ENCODE assay signal across 26 mouse cellular contexts in the genomic region with DNA sequence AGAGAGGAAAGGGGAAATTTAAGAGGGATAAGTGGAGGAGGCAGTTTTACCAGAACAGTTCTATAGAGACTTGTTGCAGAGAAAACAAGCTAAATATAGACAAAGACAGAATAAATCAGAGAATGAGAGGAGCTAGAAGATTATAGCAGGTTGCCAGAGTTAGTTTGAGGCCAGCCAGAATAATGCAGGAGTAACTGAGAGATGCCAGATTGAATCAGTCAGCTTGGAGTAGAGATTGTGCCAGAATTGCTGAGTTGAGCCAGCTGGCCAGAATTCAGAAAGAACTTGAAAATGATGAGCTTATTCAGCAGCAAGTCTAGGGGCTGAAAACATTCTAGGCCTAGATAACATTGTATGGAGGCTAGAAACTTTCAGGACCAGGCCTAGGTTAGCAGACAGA.
"Had no signal": no experiment of that assay in that cellular context is flagged by ENCODE, and none has a peak within 500 bp of the region (broad histone marks: within the 10 kb centered on the region; RNA-seq: fewer than 3 reads in every experiment).

No protein-coding gene starts in this region.

- H3K9me3 ChIP-seq: hindbrain, embryonic 13.5 days; kidney, embryonic 15.5 days; limb, embryonic 15.5 days; liver, embryonic 13.5 days had no signal

- ATAC-seq: hindbrain, postnatal 0 days; intestine, embryonic 16.5 days had no signal

- DNase-seq: gastrocnemius, postnatal 14 days; gastrocnemius, postnatal 36 days; heart, adult 11 months; heart, adult 2 months; heart, postnatal 14 days; heart, postnatal 36 days; kidney, adult 11 months; kidney, adult 2 months; kidney, adult 9 months; kidney, postnatal 14 days; kidney, postnatal 36 days; layer of hippocampus, adult 9-11 months; layer of hippocampus, postnatal 36 days; left cerebral cortex, postnatal 4 days; liver, embryonic 13.5 days had no signal

- H3K9ac ChIP-seq: heart, embryonic 13.5 days; heart, embryonic 15.5 days; hindbrain, embryonic 13.5 days; hindbrain, embryonic 15.5 days; kidney, embryonic 15.5 days; limb, embryonic 13.5 days; limb, embryonic 15.5 days; liver, embryonic 13.5 days had no signal

- H3K36me3 ChIP-seq: heart, embryonic 13.5 days; heart, embryonic 15.5 days; hindbrain, embryonic 13.5 days; hindbrain, embryonic 15.5 days; kidney, embryonic 15.5 days; limb, embryonic 13.5 days; limb, embryonic 15.5 days; liver, embryonic 13.5 days had no signal

- H3K4me2 ChIP-seq: heart, embryonic 11.5 days; heart, embryonic 13.5 days; heart, embryonic 15.5 days; hindbrain, embryonic 13.5 days; hindbrain, embryonic 15.5 days; kidney, embryonic 15.5 days; limb, embryonic 13.5 days; limb, embryonic 15.5 days; liver, embryonic 13.5 days had no signal

- H3K4me3 ChIP-seq: heart, adult 2 months; heart, embryonic 13.5 days; heart, embryonic 15.5 days; hindbrain, embryonic 13.5 days; hindbrain, embryonic 15.5 days; kidney, embryonic 15.5 days; limb, embryonic 13.5 days; limb, embryonic 15.5 days; liver, embryonic 13.5 days had no signal

- H3K27ac ChIP-seq: heart, adult 2 months; heart, embryonic 13.5 days; heart, embryonic 15.5 days; hindbrain, embryonic 13.5 days; hindbrain, embryonic 15.5 days; hindbrain, postnatal 0 days; kidney, embryonic 15.5 days; kidney, postnatal 0 days; limb, embryonic 13.5 days; limb, embryonic 15.5 days; liver, embryonic 13.5 days had no signal

- H3K4me1 ChIP-seq: heart, embryonic 13.5 days; heart, embryonic 15.5 days; hindbrain, embryonic 13.5 days; hindbrain, embryonic 15.5 days; kidney, embryonic 15.5 days; limb, embryonic 13.5 days; limb, embryonic 15.5 days; liver, embryonic 13.5 days had no signal

- H3K27me3 ChIP-seq: heart, embryonic 13.5 days; heart, embryonic 15.5 days; hindbrain, embryonic 13.5 days; hindbrain, embryonic 15.5 days; kidney, embryonic 15.5 days; limb, embryonic 13.5 days; limb, embryonic 15.5 days; liver, embryonic 13.5 days had no signal
